Mouse (Mus musculus) lung, embryonic 14.5 days (tissue): Measurements from ENCODE around the gene Hrg. TPM values are rescaled to one million over a fixed set of nuclear protein-coding genes. Genes with fewer than 3 reads are reported as not detected.
A peak's percentile ranks its signal among the peaks of the same experiment; 100 is the strongest.

Experiments
- ATAC-seq: fragments of 200-750 bp; cut with Nextera tagmentation; 2 replicates; pipeline ENCODE4 v1.8.0; 2017; ENCODE audit warnings: mild to moderate bottlenecking, moderate TSS enrichment, moderate library complexity; ENCODE audit not compliant: insufficient read depth
- DNase-seq: peaks from one replicate; pipeline ENCODE4 v3.0.0-alpha.2; 2015
- H3K27ac ChIP-seq: fragments of 300-500 bp; sonication (generic); 2 replicates; pipeline ENCODE4 v1.5.1; 2014; ENCODE audit warnings: low read depth, mild to moderate bottlenecking, moderate library complexity
- H3K27me3 ChIP-seq: fragments of 300-500 bp; sonication (generic); 2 replicates; pipeline ENCODE4 v1.6.1; 2014; ENCODE audit warnings: low read length, control low read depth; ENCODE audit not compliant: insufficient read depth
- H3K36me3 ChIP-seq: fragments of 300-500 bp; sonication (generic); 2 replicates; pipeline ENCODE4 v1.6.1; 2014; ENCODE audit warnings: control low read depth; ENCODE audit not compliant: insufficient read depth
- H3K4me1 ChIP-seq: fragments of 300-500 bp; sonication (generic); 2 replicates; pipeline ENCODE4 v1.6.1; 2014; ENCODE audit warnings: antibody characterized with exemption, control low read depth; ENCODE audit not compliant: insufficient read depth
- H3K4me2 ChIP-seq: fragments of 300-500 bp; sonication (generic); 2 replicates; pipeline ENCODE4 v1.6.1; 2014; ENCODE audit warnings: mild to moderate bottlenecking
- H3K4me3 ChIP-seq: fragments of 300-500 bp; sonication (generic); 2 replicates; pipeline ENCODE4 v1.5.1; 2014; ENCODE audit warnings: low read depth, low read length
- H3K9ac ChIP-seq: fragments of 300-500 bp; sonication (generic); 2 replicates; pipeline ENCODE4 v1.6.1; 2014
- H3K9me3 ChIP-seq: fragments of 300-500 bp; sonication (generic); 2 replicates; pipeline ENCODE4 v1.6.1; 2016; ENCODE audit warnings: low read depth, low read length, control low read depth
- CTCF ChIP-seq: IDR thresholded peaks from 2 replicates; pipeline ENCODE4 v1.5.1; 2016; ENCODE audit warnings: antibody characterized with exemption, low read depth
- WGBS: fragments of 180-500 bp; shearing (Covaris S2); extraction: QIAGEN DNeasy Blood & Tissue Kit; methylation state at CpG from one replicate; pipeline ENCODE4 v1.1.7; 2014; 5-methylcytosine and 5-hydroxymethylcytosine counted together
- polyA plus RNA-seq: library from polyadenylated mRNA; unstranded; fragments of >200 nt; fragmentation: Nextera tagmentation; extraction: Ambion mirVana; gene quantifications from 2 replicates; pipeline ENCODE4 v1.2.1, GENCODE M21; 2014

Hrg gene
- polyA plus RNA-seq, 1 experiment from 2014 or later, result not detected

- DNase-seq, result no peak
- Histone ChIP-seq H3K9me3 (no peaks in the 10 kb centered on the region), H3K4me3 (no peak overlapping the region), H3K27me3 (no peaks in the 10 kb centered on the region), H3K4me2 (no peak overlapping the region), H3K27ac (no peak overlapping the region), H3K4me1 (no peaks in the 10 kb centered on the region), H3K9ac (no peak overlapping the region), H3K36me3 (no peaks in the 10 kb centered on the region)
- WGBS, result 76% methylated on average over 15 of the region's 15 CpGs
- ATAC-seq, result no peak
- TF ChIP-seq CTCF, result no peak
Measured at GRCm38 (mm10) chr16:22918664-22919312, 32.1 kb upstream of the Hrg start.

GRCm38 (mm10) chr16:22919971-22920854 lies 30.7 kb upstream of the Hrg start:
- H3K27me3 ChIP-seq, result no peaks in the 10 kb centered on the region
- H3K4me2 ChIP-seq, result no peak overlapping the region
- DNase-seq (peak; percentile 70), ATAC-seq (peak; percentile 76; the same call in 1 of the 2 replicates)
- H3K4me1 ChIP-seq, result no peaks in the 10 kb centered on the region
- H3K4me3 ChIP-seq, result no peak overlapping the region
- 38% methylated on average over 18 of the region's 18 CpGs for WGBS
- TF ChIP-seq CTCF, result no peak
- H3K9me3 ChIP-seq, result no peaks in the 10 kb centered on the region
- no peak overlapping the region for H3K27ac ChIP-seq
- no peak overlapping the region for H3K9ac ChIP-seq
- H3K36me3 ChIP-seq, result no peaks in the 10 kb centered on the region

- H3K27me3 ChIP-seq, result no peaks in the 10 kb centered on the region
- 90% methylated on average over 5 of the region's 5 CpGs for WGBS
- H3K36me3 ChIP-seq, result no peaks in the 10 kb centered on the region
- no peak for TF ChIP-seq CTCF
- DNase-seq, result no peak
- no peak overlapping the region for H3K4me3 ChIP-seq
- no peak for ATAC-seq
- no peaks in the 10 kb centered on the region for H3K4me1 ChIP-seq
- H3K4me2 ChIP-seq, result no peak overlapping the region
- no peaks in the 10 kb centered on the region for H3K9me3 ChIP-seq
- H3K9ac ChIP-seq, result no peak overlapping the region
- H3K27ac ChIP-seq, result no peak overlapping the region
Measured at GRCm38 (mm10) chr16:22921761-22922160, 29.1 kb upstream of the Hrg start.

GRCm38 (mm10) chr16:22922433-22922832 lies 28.4 kb upstream of the Hrg start:
- no peak overlapping the region for H3K9ac ChIP-seq
- ATAC-seq (no peak), DNase-seq (no peak)
- H3K4me1 ChIP-seq, result no peaks in the 10 kb centered on the region
- no peak overlapping the region for H3K4me2 ChIP-seq
- TF ChIP-seq CTCF, result no peak
- H3K9me3 ChIP-seq, result no peaks in the 10 kb centered on the region
- H3K4me3 ChIP-seq, result no peak overlapping the region
- no peaks in the 10 kb centered on the region for H3K27me3 ChIP-seq
- H3K36me3 ChIP-seq, result no peaks in the 10 kb centered on the region
- H3K27ac ChIP-seq, result no peak overlapping the region
- 71% methylated on average over 4 of the region's 4 CpGs for WGBS

- TF ChIP-seq CTCF, result no peak
- Histone ChIP-seq H3K36me3 (no peaks in the 10 kb centered on the region), H3K27me3 (no peaks in the 10 kb centered on the region), H3K4me1 (no peaks in the 10 kb centered on the region), H3K4me3 (no peak overlapping the region), H3K9ac (no peak overlapping the region), H3K27ac (no peak overlapping the region), H3K4me2 (no peak overlapping the region), H3K9me3 (no peaks in the 10 kb centered on the region)
- ATAC-seq (no peak), DNase-seq (no peak)
- WGBS, result 58% methylated on average over 6 of the region's 6 CpGs
Measured at GRCm38 (mm10) chr16:22929575-22929974, 21.3 kb upstream of the Hrg start.

- WGBS, result 82% methylated on average over 11 of the region's 11 CpGs
- TF ChIP-seq CTCF, result no peak
- DNase-seq (no peak), ATAC-seq (no peak)
- H3K27me3 ChIP-seq, result no peaks in the 10 kb centered on the region
- H3K4me1 ChIP-seq, result no peaks in the 10 kb centered on the region
- H3K36me3 ChIP-seq, result no peaks in the 10 kb centered on the region
- no peak overlapping the region for H3K4me2 ChIP-seq
- no peak overlapping the region for H3K4me3 ChIP-seq
- no peaks in the 10 kb centered on the region for H3K9me3 ChIP-seq
- no peak overlapping the region for H3K27ac ChIP-seq
- H3K9ac ChIP-seq, result no peak overlapping the region
Measured at GRCm38 (mm10) chr16:22931431-22932200, 19.3 kb upstream of the Hrg start.

- no peak overlapping the region for H3K9ac ChIP-seq
- ATAC-seq (no peak), DNase-seq (no peak)
- WGBS, result 89% methylated on average over 12 of the region's 12 CpGs
- TF ChIP-seq CTCF, result no peak
- no peaks in the 10 kb centered on the region for H3K4me1 ChIP-seq
- H3K9me3 ChIP-seq, result no peaks in the 10 kb centered on the region
- H3K27ac ChIP-seq, result no peak overlapping the region
- H3K4me3 ChIP-seq, result no peak overlapping the region
- no peak overlapping the region for H3K4me2 ChIP-seq
- H3K27me3 ChIP-seq, result no peaks in the 10 kb centered on the region
- no peaks in the 10 kb centered on the region for H3K36me3 ChIP-seq
Measured at GRCm38 (mm10) chr16:22937631-22938030, 13.2 kb upstream of the Hrg start.
